Mouse (Mus musculus): Measurements from ENCODE around the gene Rasl10b.
A peak's percentile ranks its signal among the peaks of the same experiment; 100 is the strongest.

DNA sequence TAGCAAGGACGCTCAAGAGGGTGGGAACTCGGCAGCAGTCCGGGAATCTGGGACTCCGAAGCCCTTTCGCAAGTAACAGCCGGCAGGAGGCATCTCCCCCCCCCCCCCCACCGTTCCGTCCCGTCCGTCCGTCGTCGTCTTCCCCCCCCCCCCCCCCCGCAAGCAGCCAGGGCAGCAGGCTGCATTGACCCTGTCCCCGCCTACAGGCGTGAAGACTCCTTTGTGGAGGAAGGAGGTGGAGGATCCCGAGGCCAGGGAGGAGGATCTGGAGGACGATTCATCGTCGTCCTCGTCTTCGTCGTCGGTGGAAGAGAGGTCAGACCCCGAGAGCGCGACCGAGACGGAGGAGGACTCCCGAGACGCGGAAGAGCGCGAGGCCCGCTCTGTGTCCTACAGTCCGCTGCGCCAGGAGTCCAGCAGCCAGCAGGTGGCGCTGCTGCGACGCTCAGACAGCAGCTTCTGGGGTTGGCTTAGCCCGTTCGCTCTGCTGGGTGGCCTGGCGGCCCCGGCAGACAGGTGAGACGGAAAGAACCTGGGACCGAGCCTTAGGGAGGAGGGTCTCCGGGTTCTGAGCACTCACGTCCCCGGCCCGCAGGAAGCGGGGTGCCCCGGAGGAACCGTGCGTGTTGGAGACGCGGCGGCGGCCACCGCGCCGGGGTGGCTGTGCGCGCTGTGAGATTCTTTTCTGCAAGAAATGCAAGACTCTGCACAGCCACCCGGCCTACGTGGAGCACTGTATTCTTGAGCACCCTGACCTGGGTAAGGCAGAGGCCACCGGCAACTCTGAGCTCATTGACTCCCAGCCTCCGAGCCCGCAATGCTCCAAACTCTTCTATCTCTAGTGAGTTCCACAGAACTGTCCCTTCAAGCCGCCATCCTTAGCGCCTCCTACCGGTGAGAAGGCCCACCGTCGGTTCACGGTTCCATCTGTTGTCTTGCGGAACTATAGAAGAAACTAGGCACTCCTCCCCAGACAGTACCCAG is 31.4 kb downstream of the Rasl10b start:
- TF ChIP-seq CTCF (IDR thresholded peaks at IDR 0.05; ENCODE audit: extremely low read depth, insufficient read depth, insufficient read length, insufficient replicate concordance), result peak; percentile 99
- TF ChIP-seq POLR2A (IDR thresholded peaks at IDR 0.05; ENCODE audit: low read depth, low read length), result peak; percentile 19; the same call in 1 of the 2 replicates

Data from spleen, adult 2 months (tissue).